Mouse (Mus musculus) adrenal gland, adult 18-20 months (tissue): ENCODE data around the gene Arhgef28. TPM values are rescaled to one million over a fixed set of nuclear protein-coding genes. Genes with fewer than 3 reads are reported as not detected.
"Not testable (repeated sequence)": the region's sequence is repeated elsewhere in the genome, so short reads cannot be mapped to it uniquely, and the experiment has no call there.

Experiments used
- DNase-seq, 2 experiments: peaks; one replicate each; pipeline ENCODE4 v3.0.0; 2021 to 2022; ENCODE audit warnings: low spot score in 2 of 2
- total RNA-seq, 2 experiments: library from RNA; stranded (reverse); gene quantifications; 1 replicate in 1 of 2; 2 replicates in 1 of 2; pipeline ENCODE4 v1.2.3; 2021

Arhgef28 gene
- total RNA-seq, 2 experiments from 2014 or later: 14.2 to 28.0 TPM

DNA sequence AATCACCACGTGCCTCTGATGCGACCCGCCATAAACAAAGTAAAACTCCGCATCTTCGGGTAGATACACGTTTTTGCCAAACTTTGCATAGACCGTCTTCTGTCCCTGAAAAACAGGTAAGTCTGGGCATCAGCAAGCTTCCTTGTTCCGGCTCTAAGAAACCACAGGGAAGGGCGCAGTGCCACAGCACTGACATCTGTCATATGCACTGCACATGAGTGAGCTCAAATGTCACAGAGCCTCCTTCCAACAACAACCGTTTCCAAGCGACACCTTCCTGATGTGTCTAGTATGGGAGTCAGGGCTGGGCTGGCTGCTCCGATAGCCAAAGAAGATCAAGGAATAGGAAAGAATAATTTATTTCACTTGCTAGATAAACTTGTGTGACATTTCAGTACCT lies 129.0 kb downstream of the Arhgef28 start:
- DNase-seq: no peak

GRCm38 (mm10) chr13:98074871-98075270 lies 131.4 kb downstream of the Arhgef28 start:
- no peak for DNase-seq

DNA sequence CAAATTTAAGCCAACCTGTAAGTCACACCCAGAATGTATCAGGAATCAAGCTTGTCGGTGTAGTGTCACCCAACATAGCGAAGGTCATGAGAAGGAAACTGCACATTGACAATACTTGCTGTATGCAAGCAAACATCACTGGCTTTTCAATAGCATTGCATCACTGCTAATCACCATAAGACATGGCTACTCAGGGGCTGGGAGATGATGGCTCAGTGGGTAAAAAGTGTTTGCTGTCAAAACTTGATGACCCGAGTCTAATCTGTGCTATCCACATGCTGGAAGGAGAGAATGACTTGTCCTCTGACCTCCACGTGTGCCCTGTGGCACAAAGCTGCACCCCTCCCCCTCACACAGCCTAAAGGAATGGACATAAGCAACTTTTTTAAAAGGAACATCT lies 133.0 kb downstream of the Arhgef28 start:
- DNase-seq: no peak

DNA sequence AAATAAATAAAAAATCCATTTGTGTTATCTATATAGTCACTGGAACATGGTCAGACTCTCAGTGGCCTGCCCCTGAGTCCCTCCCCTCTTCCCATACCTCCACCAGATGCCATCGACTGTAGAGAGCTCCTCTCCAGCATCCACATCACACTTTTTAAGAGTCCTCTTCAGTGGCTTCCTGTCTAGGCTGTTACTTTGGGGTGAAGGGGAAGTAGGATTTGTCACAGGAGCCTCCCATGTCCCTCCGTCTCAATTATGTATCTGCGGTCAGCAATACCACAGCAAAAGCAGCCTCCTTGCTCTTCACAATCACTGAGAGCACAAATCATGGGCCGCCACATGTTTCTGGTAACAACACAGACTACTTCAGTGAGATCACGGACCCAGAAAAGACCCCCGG lies 135.8 kb downstream of the Arhgef28 start:
- no peak for DNase-seq

- DNase-seq: no peak
Observed at GRCm38 (mm10) chr13:98069646-98070045, 136.6 kb downstream of the Arhgef28 start.

DNA sequence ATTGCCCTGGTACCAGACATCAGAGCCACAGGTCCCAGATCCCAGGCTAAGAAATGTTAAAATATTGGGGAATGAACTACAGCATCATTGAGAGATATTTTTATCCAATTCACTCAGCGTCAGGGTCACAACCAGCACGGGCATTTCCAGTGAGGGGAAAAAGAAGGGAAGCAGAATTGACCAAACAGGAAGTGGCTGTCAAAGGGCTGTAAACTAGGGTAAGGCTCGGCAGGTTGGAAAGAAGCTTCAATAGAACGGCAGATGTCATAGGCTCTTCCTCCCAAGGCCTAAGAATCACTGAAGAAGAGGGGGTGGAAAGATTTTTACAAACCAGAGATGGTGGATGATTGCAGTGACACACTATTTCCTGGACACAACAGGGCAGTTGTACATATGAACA lies 143.4 kb downstream of the Arhgef28 start:
- no peak for DNase-seq

GRCm38 (mm10) chr13:98060121-98060520 lies 146.1 kb downstream of the Arhgef28 start:
- DNase-seq: not testable (repeated sequence)

GRCm38 (mm10) chr13:98055194-98055593 lies 151.0 kb downstream of the Arhgef28 start:
- no peak for DNase-seq

- DNase-seq: peak; percentile 44 to 46
Observed at GRCm38 (mm10) chr13:98040628-98041150, 165.6 kb downstream of the Arhgef28 start.

DNA sequence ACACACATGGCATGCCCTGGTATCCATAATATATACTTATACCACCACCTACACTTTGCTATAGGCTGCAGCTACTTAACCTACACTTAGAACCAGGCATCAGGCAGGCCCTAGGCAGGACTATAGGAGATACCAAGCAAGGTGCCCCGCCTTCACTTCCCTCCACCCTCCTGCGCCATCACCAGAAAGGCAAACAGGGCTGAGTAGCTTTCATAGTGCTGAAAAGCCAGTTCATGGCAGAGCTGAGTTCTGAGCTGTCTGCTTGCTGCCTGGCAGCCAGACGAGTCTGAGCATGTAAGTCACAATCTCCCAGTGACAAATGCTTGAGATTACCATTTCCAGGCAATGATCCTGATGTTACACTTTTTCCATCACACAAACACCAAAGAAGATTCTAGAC lies 167.5 kb downstream of the Arhgef28 start:
- DNase-seq: no peak

GRCm38 (mm10) chr13:98037693-98038092 lies 168.5 kb downstream of the Arhgef28 start:
- no peak for DNase-seq

DNA sequence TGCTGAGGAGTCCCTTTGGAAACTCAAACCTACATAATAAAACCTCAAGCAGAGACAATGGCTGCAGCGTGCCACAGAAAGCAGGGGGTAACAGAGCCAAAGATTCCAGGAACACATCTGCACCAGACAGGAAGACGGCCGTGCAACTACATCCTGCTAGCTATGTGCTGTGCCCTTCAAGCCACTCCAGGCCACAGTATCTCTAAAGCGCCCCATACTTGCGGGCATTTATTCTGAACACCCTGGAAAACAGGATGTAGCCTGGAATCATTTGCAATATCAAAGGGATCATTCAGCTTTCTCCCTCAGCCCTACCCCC lies 174.6 kb downstream of the Arhgef28 start:
- no peak for DNase-seq

DNA sequence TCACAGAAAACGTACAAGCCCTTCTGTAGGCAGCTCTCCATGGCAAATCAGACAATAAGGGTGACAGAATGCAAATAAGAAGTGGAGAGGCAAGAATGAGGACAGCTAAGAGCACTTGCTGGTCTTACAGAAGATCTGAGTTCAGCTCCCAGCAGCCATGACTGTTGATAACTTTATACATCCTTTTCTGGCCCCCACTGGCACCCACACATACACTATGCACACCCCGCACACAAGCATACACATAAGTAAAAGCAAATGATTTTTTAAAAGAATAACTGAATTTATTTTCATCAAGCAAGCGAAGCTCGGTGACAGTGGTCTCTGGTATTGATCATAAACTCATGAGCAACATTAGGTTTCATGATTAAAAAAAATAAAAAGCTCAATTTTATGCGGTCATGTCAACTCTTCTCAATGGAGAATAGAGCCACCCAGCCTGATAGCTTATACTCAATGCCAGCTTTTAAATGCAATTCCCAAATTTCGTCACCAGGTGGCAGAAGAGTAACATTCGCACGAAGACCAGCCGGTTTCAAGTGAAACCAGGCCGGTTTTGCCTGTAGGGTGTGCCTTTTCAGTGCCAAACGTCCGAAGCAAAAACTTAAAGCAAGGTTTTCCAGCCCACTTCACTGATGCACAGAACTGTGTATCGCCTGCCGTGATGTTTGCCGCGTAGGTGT lies 175.1 kb downstream of the Arhgef28 start:
- DNase-seq: peak; percentile 74 to 86

DNA sequence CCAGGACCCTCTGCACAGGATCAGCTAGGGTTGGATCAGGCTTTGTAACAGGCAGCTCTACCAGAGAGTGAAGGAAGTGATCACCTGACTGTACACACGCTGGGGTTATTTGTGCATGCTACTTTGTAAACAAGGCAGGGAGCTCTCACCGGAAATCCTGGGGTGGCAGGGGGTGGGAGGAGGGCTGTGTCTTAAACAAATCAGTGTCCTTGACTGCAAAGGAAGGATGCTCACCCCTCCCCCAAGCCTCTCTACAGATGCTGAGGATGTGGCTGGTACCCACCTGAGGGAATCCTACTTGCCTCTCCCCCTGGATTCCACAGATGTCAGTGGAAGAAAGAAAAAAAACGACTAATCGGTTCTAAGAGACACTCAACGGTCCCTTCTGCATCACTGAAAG lies 176.2 kb downstream of the Arhgef28 start:
- no peak for DNase-seq

DNA sequence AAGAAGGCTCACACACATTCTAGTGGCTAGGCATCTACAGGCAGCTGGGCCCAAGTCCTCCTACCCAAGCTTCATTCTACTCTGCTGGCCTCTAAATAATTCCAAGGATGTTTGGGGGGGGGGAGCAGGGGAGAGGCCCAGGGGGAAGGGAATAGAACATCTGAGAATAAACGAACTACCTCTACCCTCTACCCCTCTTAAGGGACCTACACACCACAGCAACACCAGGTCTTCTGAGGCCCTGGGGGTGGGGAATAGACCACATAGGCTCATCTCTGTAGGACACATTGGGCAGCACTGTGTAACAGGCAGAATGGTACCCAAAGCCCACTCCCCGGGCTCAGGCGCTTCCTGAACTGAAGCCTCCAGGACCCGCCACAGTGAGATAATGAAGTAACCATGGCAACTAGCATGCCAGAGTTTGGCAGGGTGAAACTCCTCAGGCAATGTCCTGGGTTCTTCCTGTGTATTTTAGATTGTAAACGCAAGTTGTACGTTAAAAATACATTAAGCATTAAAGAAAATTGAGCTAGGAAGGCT lies 177.5 kb downstream of the Arhgef28 start:
- no peak for DNase-seq

- DNase-seq: peak; percentile 60 to 61
Observed at GRCm38 (mm10) chr13:98027641-98028204, 178.5 kb downstream of the Arhgef28 start.

DNA sequence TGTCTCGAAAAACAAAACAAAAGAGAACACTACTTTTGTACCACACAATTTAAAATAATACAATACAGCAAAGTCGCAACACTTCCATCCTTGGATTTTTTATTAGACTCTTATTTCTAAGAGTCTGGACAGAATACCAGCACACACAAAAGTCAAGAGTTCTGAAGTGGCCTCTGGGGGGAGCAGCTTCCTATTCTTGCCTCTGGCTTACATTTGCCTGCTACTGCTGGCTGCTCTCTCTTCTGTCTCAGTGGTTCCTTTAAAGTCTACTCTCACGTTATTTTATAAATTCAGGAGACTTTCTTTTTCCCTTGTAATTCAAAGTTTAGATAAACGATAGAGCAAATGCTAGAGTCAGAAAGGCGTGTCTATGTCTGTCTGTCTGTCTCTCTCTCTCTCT lies 179.1 kb downstream of the Arhgef28 start:
- no peak for DNase-seq

DNA sequence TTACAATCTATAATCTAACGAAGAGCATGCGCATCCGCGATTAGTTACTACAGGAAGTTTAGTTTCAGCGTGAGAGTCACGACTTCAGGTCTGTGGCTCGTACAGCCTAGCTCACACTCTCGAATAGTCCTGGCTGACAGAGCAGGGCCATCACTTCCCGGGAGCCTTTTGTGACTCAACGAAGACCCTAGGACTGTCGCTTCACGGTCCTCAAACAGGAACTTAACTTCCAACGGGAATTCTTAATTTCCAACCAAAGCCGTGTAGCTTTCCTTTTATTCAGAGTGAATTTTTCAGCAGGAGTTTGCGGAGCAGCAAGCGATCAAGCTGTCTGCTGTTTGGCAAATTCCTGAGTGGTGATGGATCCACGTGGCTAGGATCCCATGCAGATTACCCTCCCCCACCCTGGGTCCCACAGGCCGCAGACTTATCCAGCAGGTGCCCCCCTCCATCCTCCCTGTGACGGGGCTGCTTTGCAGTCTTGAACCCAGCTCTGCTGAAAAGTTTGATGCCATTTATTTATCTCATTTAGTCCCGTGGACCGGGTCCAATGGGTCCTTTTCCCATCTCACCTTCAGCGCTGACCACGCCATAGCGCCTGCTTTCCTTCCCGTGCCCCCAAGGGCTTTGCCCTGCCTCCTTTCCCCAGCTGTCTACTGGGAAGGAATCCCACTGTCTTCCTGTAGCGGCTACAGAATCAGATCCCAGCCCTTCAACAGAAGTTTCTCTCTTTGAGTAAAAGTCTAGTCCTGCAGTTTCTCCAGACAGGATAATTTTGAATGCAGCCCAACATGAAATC lies 180.3 kb downstream of the Arhgef28 start:
- no peak for DNase-seq

DNA sequence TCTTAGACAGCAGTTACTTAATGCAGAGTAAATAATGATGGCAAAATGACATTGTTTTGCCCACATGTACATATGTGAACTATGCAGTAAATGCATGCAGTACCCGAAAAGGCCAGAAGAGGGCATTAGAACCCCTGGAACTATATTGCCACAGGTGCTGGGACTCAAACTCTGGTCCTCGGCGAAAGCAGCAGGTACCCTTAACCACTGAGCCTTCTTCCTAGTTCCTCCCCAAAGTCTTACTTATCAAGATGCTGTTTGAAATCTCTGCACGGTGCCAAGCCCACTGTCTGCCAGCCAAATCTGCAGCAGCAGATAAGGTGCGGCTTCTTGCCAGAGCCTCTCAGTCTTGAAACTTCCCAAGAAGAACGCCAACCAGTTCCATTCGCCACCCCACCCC lies 181.1 kb downstream of the Arhgef28 start:
- DNase-seq: no peak

- DNase-seq: no peak
Observed at GRCm38 (mm10) chr13:98024680-98025079, 181.6 kb downstream of the Arhgef28 start.

GRCm38 (mm10) chr13:98021906-98022305 lies 184.3 kb downstream of the Arhgef28 start:
- no peak for DNase-seq

- not testable (repeated sequence) for DNase-seq
Observed at GRCm38 (mm10) chr13:98018837-98019236, 187.4 kb downstream of the Arhgef28 start.
